Mouse (Mus musculus) midbrain, embryonic 16.5 days (tissue): Measurements from ENCODE around the gene Il15ra. TPM values are rescaled to one million over a fixed set of nuclear protein-coding genes. Genes with fewer than 3 reads are reported as not detected.

ENCODE experiments used
- ATAC-seq: fragments of 200-750 bp; cut with Nextera tagmentation; 2 replicates; pipeline ENCODE4 v1.8.0; 2017; ENCODE audit warnings: moderate TSS enrichment
- H3K27ac ChIP-seq: fragments of 300-500 bp; sonication (generic); 2 replicates; pipeline ENCODE4 v1.5.1; 2014; ENCODE audit warnings: mild to moderate bottlenecking, low read length, mixed read lengths
- H3K27me3 ChIP-seq: fragments of 300-500 bp; sonication (generic); 2 replicates; pipeline ENCODE4 v1.6.1; 2014; ENCODE audit warnings: low read depth, low read length, mixed read lengths; ENCODE audit not compliant: control insufficient read depth, insufficient read depth
- H3K36me3 ChIP-seq: fragments of 300-500 bp; sonication (generic); 2 replicates; pipeline ENCODE4 v1.6.1; 2014; ENCODE audit warnings: mild to moderate bottlenecking, low read length, moderate library complexity, mixed read lengths; ENCODE audit not compliant: control insufficient read depth, insufficient read depth
- H3K4me1 ChIP-seq: fragments of 300-500 bp; sonication (generic); 2 replicates; pipeline ENCODE4 v1.6.1; 2014; ENCODE audit warnings: mild to moderate bottlenecking, low read length, mixed read lengths; ENCODE audit not compliant: control insufficient read depth, insufficient read depth
- H3K4me2 ChIP-seq: fragments of 300-500 bp; sonication (generic); 2 replicates; pipeline ENCODE4 v1.6.1; 2014; ENCODE audit warnings: mild to moderate bottlenecking, low read length, mixed read lengths
- H3K4me3 ChIP-seq: fragments of 300-500 bp; sonication (generic); 2 replicates; pipeline ENCODE4 v1.5.1; 2014; ENCODE audit warnings: low read depth, mild to moderate bottlenecking, low read length, moderate library complexity, mixed read lengths
- H3K9ac ChIP-seq: fragments of 300-500 bp; sonication (generic); 2 replicates; pipeline ENCODE4 v1.6.1; 2014; ENCODE audit warnings: low read depth, low read length, mixed read lengths
- H3K9me3 ChIP-seq: fragments of 300-500 bp; sonication (generic); replicated peaks from 2 replicates; pipeline ENCODE4 v1.6.1; 2014; ENCODE audit warnings: mild to moderate bottlenecking, low read length, mixed read lengths; ENCODE audit not compliant: control insufficient read depth, poor library complexity, severe bottlenecking
- WGBS: fragments of 180-500 bp; shearing (Covaris S2); extraction: QIAGEN DNeasy Blood & Tissue Kit; methylation state at CpG from one replicate; pipeline ENCODE4 v1.1.7; 2014; 5-methylcytosine and 5-hydroxymethylcytosine counted together
- polyA plus RNA-seq: library from polyadenylated mRNA; unstranded; fragments of >200 nt; fragmentation: Nextera tagmentation; extraction: Ambion mirVana; gene quantifications from 2 replicates; pipeline ENCODE4 v1.2.1, GENCODE M21; 2015

Il15ra gene
- 0.52 and 1.6 TPM in 2 replicates for polyA plus RNA-seq

DNA sequence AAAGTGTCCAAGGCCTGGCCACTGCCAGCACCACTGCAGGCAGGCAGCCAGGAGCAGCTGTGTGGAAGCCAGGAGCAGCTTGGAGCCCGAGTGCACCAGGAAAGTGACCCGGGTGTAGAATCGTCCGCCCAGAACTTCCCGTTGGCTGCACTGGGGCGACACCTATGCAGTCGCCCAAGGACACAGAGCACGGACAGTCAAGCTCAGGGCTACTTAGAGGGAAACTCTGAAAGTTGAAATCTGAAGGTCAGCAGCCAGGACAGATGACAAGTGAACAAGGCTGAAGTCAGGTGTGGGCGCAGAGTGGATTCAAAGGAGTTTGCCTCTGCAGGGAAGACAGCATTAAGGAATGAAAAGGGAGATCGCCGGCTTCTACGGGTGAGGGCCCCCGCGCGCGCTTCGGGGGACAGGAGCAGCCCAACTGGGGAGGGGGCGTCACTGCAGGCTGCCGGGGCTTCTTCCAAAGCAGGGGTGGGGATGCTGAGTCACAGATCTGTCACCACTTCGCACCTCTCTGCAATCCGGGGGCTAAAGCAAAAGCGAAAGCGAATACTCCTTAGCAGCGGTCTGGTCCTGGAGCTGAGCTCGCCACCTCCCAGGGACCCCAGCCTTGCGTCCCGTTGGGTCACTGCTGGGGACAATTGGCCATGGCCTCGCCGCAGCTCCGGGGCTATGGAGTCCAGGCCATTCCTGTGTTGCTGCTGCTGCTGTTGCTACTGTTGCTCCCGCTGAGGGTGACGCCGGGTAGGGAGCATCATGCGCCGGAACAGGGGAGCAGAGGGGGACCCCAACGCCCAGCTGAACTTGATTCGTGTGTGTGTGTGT lies at the start of gene Il15ra:
Gene Il15ra, plus strand, starts transcription at position 90 of the 825 bp plus-strand sequence.
- Histone ChIP-seq H3K4me1 (peaks cover 12% of the 10 kb centered on the region), H3K27me3 (peaks cover 20% of the 10 kb centered on the region), H3K9me3 (no peaks in the 10 kb centered on the region), H3K9ac (peak within 1 kb of the TSS; percentile 63), H3K27ac (no peak within 1 kb of the TSS), H3K4me3 (peak within 1 kb of the TSS; percentile 53), H3K36me3 (no peaks in the 10 kb centered on the region), H3K4me2 (peak within 1 kb of the TSS; percentile 100)
- WGBS, result under 1% methylated on average over 36 of the region's 37 CpGs
- peak; percentile 82 for ATAC-seq

GRCm38 (mm10) chr2:11657581-11657980 lies 47.5 kb upstream of the Il15ra start:
- WGBS, result 87% methylated on average over 2 of the region's 2 CpGs

DNA sequence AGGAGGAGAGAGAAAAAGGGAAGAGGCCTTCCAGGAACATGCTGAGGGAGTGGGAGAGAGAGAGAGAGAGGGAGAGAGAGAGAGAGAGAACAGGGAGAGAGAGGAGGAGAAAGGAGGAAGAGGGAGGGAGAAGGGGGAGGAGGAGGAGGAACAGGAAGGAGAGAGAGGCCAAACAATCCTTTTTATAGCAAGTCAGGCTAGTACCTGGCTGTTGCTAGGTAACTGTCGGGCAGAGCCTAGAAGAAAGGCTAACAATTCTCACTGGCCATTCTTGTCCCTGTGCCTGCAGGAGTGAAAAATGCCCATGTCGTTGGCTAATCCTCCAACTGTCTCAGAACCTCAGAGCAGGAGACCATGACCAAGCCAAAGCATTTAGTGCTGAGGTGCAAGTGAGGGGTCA lies 45.8 kb upstream of the Il15ra start:
- Histone ChIP-seq H3K9me3 (no peaks in the 10 kb centered on the region), H3K4me1 (peaks cover 3% of the 10 kb centered on the region; the same call in 1 of the 2 replicates), H3K27me3 (no peaks in the 10 kb centered on the region), H3K9ac (no peak overlapping the region), H3K4me3 (no peak overlapping the region), H3K36me3 (no peaks in the 10 kb centered on the region), H3K27ac (no peak overlapping the region), H3K4me2 (no peak overlapping the region)
- 20% methylated on average over 2 of the region's 2 CpGs for WGBS
- peak; percentile 84 for ATAC-seq

More at GRCm38 (mm10) chr2:11657581-11657980, 47.5 kb upstream of the Il15ra start:
- no peaks in the 10 kb centered on the region for H3K27me3 ChIP-seq
- H3K9ac ChIP-seq, result no peak overlapping the region
- no peak overlapping the region for H3K4me3 ChIP-seq
- H3K9me3 ChIP-seq, result no peaks in the 10 kb centered on the region
- H3K36me3 ChIP-seq, result no peaks in the 10 kb centered on the region
- no peak overlapping the region for H3K27ac ChIP-seq
- ATAC-seq, result no peak
- no peak overlapping the region for H3K4me2 ChIP-seq
- peaks cover 3% of the 10 kb centered on the region; the same call in 1 of the 2 replicates for H3K4me1 ChIP-seq

DNA sequence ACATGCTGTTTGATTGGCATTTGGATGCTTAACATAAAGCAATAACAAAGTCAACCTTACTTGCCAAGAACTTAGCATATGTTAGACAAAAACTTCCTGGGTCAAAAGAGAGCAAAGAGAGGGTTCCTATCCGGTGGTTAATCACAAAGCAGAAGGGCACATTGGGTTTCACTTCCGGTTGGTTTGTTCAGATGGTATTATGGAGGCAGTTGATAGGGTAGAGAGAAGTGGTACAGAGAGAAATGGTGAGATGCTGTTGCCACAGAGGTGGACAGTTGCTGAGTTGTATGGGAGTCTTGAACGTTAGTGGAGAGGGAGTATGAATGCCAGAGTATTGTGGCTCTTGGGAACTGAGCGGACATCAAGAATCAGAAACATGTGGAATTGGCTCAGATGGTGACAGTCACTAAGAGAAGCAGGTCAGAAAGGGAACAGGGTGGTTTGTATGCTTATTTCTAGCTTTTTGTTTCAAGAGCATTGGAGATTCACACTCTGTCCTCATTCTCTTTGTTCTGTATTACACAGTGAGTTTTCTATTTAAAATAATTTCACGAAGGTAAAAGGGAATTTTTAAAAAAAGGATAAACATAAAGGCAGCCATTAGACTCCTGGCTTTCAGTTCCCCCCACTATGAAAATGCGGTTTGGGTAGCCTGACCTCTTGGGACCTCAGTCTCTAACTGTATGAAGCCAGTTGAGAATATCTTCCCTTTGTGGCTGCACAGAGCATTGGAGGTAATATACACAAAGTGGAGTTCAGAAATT lies 42.8 kb upstream of the Il15ra start:
- no peak for ATAC-seq
- Histone ChIP-seq H3K27me3 (no peaks in the 10 kb centered on the region), H3K4me2 (no peak overlapping the region), H3K4me1 (peaks cover 3% of the 10 kb centered on the region; the same call in 1 of the 2 replicates), H3K4me3 (no peak overlapping the region), H3K36me3 (no peaks in the 10 kb centered on the region), H3K9ac (no peak overlapping the region), H3K9me3 (no peaks in the 10 kb centered on the region), H3K27ac (no peak overlapping the region)
- 89% methylated on average over 6 of the region's 6 CpGs for WGBS

DNA sequence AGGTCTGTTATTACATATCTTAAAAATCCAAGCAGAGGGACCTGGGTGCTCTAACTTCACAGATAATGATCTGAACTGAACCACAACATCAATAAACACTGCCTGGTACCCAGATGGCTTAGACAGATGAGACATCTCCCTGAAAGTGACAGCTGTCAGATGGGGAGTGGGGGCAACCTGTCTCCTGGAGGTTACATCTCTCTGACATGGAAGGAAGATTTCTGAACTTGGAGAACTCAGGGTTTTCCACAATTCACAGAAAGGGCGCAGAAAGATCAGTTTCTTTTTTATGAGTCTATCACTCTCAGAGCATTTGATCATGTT lies 42.2 kb upstream of the Il15ra start:
- no peak overlapping the region for H3K4me3 ChIP-seq
- peaks cover 3% of the 10 kb centered on the region; the same call in 1 of the 2 replicates for H3K4me1 ChIP-seq
- 96% methylated on average over 1 of the region's 1 CpGs for WGBS
- H3K9ac ChIP-seq, result no peak overlapping the region
- no peaks in the 10 kb centered on the region for H3K27me3 ChIP-seq
- ATAC-seq, result no peak
- H3K27ac ChIP-seq, result no peak overlapping the region
- H3K4me2 ChIP-seq, result no peak overlapping the region
- H3K9me3 ChIP-seq, result no peaks in the 10 kb centered on the region
- no peaks in the 10 kb centered on the region for H3K36me3 ChIP-seq

GRCm38 (mm10) chr2:11663961-11664360 lies 41.1 kb upstream of the Il15ra start:
- peak overlapping the region; percentile 24 for H3K4me3 ChIP-seq
- ATAC-seq, result peak; percentile 97
- peak overlapping the region; percentile 44 for H3K4me2 ChIP-seq
- H3K27me3 ChIP-seq, result no peaks in the 10 kb centered on the region
- WGBS, result 3% methylated on average over 10 of the region's 10 CpGs
- H3K4me1 ChIP-seq, result peaks cover 3% of the 10 kb centered on the region; the same call in 1 of the 2 replicates
- no peaks in the 10 kb centered on the region for H3K9me3 ChIP-seq
- no peak overlapping the region for H3K27ac ChIP-seq
- no peaks in the 10 kb centered on the region for H3K36me3 ChIP-seq
- no peak overlapping the region for H3K9ac ChIP-seq

DNA sequence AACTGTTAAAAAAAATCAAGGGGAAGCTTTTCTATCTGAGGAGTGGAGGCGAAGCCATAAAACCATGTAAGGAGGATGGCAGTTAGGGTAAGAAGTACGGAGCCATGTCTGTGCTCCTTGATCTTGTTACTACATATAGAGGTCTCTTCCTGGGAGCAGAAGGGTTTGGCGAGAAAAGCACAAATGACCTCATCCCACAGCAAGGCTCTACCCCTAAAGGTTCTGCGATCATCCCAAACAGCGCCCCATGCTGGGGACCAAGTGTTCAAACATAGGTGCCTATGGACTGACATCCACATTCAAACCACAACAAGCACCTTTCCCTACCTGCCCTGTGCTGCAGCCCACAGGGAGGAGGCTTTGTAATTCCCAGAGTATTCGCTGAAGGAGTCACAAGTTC lies 40.7 kb upstream of the Il15ra start:
- Histone ChIP-seq H3K36me3 (no peaks in the 10 kb centered on the region), H3K27ac (no peak overlapping the region), H3K4me2 (peak overlapping the region; percentile 44), H3K9ac (peak overlapping the region; percentile 36; the same call in 1 of the 2 replicates), H3K4me3 (peak overlapping the region; percentile 24), H3K4me1 (peaks cover 3% of the 10 kb centered on the region; the same call in 1 of the 2 replicates), H3K27me3 (no peaks in the 10 kb centered on the region), H3K9me3 (no peaks in the 10 kb centered on the region)
- peak; percentile 81 for ATAC-seq
- WGBS, result 44% methylated on average over 6 of the region's 6 CpGs

DNA sequence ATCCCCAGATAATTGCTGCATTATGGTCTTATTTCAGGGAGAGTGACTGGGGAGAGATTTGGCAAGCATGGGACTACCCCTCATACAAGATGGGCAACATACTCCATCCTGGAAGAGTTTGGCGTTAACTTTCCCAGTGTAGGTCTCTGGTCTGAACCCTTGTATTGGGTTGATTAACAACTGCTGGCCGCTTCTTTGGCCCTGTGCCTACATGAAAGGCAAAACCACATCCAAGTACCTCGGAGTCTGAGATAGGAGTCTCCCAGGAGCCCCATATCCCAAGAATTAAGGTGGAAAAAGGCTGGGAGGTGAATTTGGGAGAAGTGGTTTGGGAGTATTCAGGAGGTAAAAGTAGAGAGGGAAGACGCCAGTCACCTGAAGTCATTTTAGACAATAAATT lies 40.3 kb upstream of the Il15ra start:
- no peak overlapping the region for H3K9ac ChIP-seq
- H3K4me1 ChIP-seq, result no peaks in the 10 kb centered on the region
- H3K36me3 ChIP-seq, result no peaks in the 10 kb centered on the region
- H3K4me2 ChIP-seq, result no peak overlapping the region; the same call in 1 of the 2 replicates
- H3K27me3 ChIP-seq, result no peaks in the 10 kb centered on the region
- H3K9me3 ChIP-seq, result no peaks in the 10 kb centered on the region
- WGBS, result 80% methylated on average over 4 of the region's 4 CpGs
- no peak for ATAC-seq
- H3K27ac ChIP-seq, result no peak overlapping the region
- H3K4me3 ChIP-seq, result no peak overlapping the region

- 90% methylated on average over 3 of the region's 3 CpGs for WGBS
- Histone ChIP-seq H3K27ac (no peak overlapping the region), H3K9ac (no peak overlapping the region), H3K4me3 (no peak overlapping the region), H3K9me3 (no peaks in the 10 kb centered on the region), H3K36me3 (no peaks in the 10 kb centered on the region), H3K4me2 (no peak overlapping the region), H3K27me3 (no peaks in the 10 kb centered on the region), H3K4me1 (no peaks in the 10 kb centered on the region)
- no peak for ATAC-seq
Observed at GRCm38 (mm10) chr2:11665326-11665725, 39.8 kb upstream of the Il15ra start.
